Mouse (Mus musculus): ENCODE results near the gene Dbi. TPM values are rescaled to one million over a fixed set of nuclear protein-coding genes. Genes with fewer than 3 reads are reported as not detected.

Dbi gene
- polyA plus RNA-seq, 1 experiment from 2014 or later: 583 TPM

- H3K9ac ChIP-seq (replicated peaks; ENCODE audit: low read depth, low read length): no peak overlapping the region
- 9% methylated on average over 16 of the region's 16 CpGs for WGBS
- no peaks in the 10 kb centered on the region for H3K36me3 ChIP-seq (ENCODE audit: control insufficient read depth, insufficient read depth, low read length)
- ATAC-seq (ENCODE audit: insufficient number of reproducible peaks, insufficient read depth, low FRiP score, low read depth): no peak
- 0 out of 2 replicates have a peak, but pooled peaks cover 5% of the 10 kb centered on the region for H3K27me3 ChIP-seq (ENCODE audit: control insufficient read depth, insufficient read depth, low read length)
- H3K27ac ChIP-seq (ENCODE audit: low read length): no peak overlapping the region
- H3K4me2 ChIP-seq (replicated peaks; ENCODE audit: low read depth, low read length): peak overlapping the region; percentile 92
- H3K4me1 ChIP-seq (ENCODE audit: control insufficient read depth, insufficient read depth, low read length): peaks cover 11% of the 10 kb centered on the region; the same call in 1 of the 2 replicates
- H3K4me3 ChIP-seq (ENCODE audit: low read depth, low read length): peak overlapping the region; percentile 31
- H3K9me3 ChIP-seq (ENCODE audit: control insufficient read depth, low read depth, low read length): no peaks in the 10 kb centered on the region
Observed at GRCm38 (mm10) chr1:120072900-120073299, 48.0 kb downstream of the Dbi start.

DNA sequence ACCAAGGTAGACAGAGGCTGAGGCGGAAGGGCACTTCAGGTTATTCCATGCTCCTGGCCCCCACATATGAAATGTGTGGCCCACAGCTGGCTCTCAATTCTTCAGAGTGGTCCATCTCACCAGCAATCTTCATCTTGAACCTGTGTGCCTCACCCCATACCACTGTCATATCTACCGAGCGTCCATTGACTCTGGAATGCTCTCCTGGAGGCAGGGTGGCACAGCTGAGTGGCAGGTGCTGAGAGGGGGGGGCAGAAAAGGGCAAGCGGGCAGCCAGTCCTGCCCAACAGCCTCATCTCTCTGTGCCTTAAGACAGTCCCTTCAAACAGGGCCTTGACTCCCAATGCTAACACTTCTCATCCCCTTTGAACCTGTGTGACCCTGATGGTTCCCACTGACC, 49.7 kb downstream of the Dbi start:
- H3K27ac ChIP-seq (ENCODE audit: low read length): no peak overlapping the region
- H3K36me3 ChIP-seq (ENCODE audit: control insufficient read depth, insufficient read depth, low read length): no peaks in the 10 kb centered on the region
- no peak overlapping the region for H3K4me2 ChIP-seq (replicated peaks; ENCODE audit: low read depth, low read length)
- no peak overlapping the region for H3K9ac ChIP-seq (replicated peaks; ENCODE audit: low read depth, low read length)
- no peak for ATAC-seq (ENCODE audit: insufficient number of reproducible peaks, insufficient read depth, low FRiP score, low read depth)
- WGBS: 92% methylated on average over 4 of the region's 4 CpGs
- peaks cover 11% of the 10 kb centered on the region; the same call in 1 of the 2 replicates for H3K4me1 ChIP-seq (ENCODE audit: control insufficient read depth, insufficient read depth, low read length)
- no peak overlapping the region for H3K4me3 ChIP-seq (ENCODE audit: low read depth, low read length)
- H3K9me3 ChIP-seq (ENCODE audit: control insufficient read depth, low read depth, low read length): no peaks in the 10 kb centered on the region
- 0 out of 2 replicates have a peak, but pooled peaks cover 5% of the 10 kb centered on the region for H3K27me3 ChIP-seq (ENCODE audit: control insufficient read depth, insufficient read depth, low read length)

DNA sequence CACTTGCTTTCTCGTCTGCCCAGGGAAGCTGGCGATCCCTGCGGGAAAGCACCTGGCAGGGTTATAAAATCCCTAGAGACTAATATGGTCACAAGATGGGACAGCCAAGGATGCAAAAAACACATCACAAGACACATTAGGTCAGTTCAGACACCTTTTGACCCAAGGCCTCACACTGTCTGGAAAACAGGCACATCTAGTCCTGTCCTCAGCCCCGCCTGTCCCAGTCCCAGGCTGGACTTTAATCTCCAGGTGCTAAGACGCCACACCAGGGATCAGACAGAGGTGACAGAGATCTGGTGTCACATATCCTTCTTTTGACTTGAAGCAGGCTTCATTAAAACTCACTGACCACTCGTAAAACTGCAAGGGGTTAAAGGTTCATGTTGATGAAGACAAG, 50.7 kb downstream of the Dbi start:
- 0 out of 2 replicates have a peak, but pooled peaks cover 5% of the 10 kb centered on the region for H3K27me3 ChIP-seq (ENCODE audit: control insufficient read depth, insufficient read depth, low read length)
- no peak overlapping the region for H3K9ac ChIP-seq (replicated peaks; ENCODE audit: low read depth, low read length)
- H3K4me1 ChIP-seq (ENCODE audit: control insufficient read depth, insufficient read depth, low read length): peaks cover 11% of the 10 kb centered on the region; the same call in 1 of the 2 replicates
- WGBS: 62% methylated on average over 6 of the region's 6 CpGs
- H3K9me3 ChIP-seq (ENCODE audit: control insufficient read depth, low read depth, low read length): no peaks in the 10 kb centered on the region
- H3K4me3 ChIP-seq (ENCODE audit: low read depth, low read length): no peak overlapping the region
- no peak for ATAC-seq (ENCODE audit: insufficient number of reproducible peaks, insufficient read depth, low FRiP score, low read depth)
- no peak overlapping the region for H3K4me2 ChIP-seq (replicated peaks; ENCODE audit: low read depth, low read length)
- H3K36me3 ChIP-seq (ENCODE audit: control insufficient read depth, insufficient read depth, low read length): no peaks in the 10 kb centered on the region
- no peak overlapping the region for H3K27ac ChIP-seq (ENCODE audit: low read length)

- ATAC-seq (ENCODE audit: insufficient number of reproducible peaks, insufficient read depth, low FRiP score, low read depth): no peak
- Histone ChIP-seq H3K27ac (ENCODE audit: low read length) (no peak overlapping the region), H3K27me3 (ENCODE audit: control insufficient read depth, insufficient read depth, low read length) (0 out of 2 replicates have a peak, but pooled peaks cover 5% of the 10 kb centered on the region), H3K36me3 (ENCODE audit: control insufficient read depth, insufficient read depth, low read length) (no peaks in the 10 kb centered on the region), H3K4me2 (replicated peaks; ENCODE audit: low read depth, low read length) (no peak overlapping the region), H3K4me3 (ENCODE audit: low read depth, low read length) (no peak overlapping the region), H3K9ac (replicated peaks; ENCODE audit: low read depth, low read length) (no peak overlapping the region), H3K4me1 (ENCODE audit: control insufficient read depth, insufficient read depth, low read length) (peaks cover 9% of the 10 kb centered on the region; the same call in 1 of the 2 replicates), H3K9me3 (ENCODE audit: control insufficient read depth, low read depth, low read length) (no peaks in the 10 kb centered on the region)
- 82% methylated on average over 5 of the region's 5 CpGs for WGBS
Observed at GRCm38 (mm10) chr1:120069120-120069519, 51.8 kb downstream of the Dbi start.

GRCm38 (mm10) chr1:120066625-120067024, 54.3 kb downstream of the Dbi start:
- no peaks in the 10 kb centered on the region for H3K9me3 ChIP-seq (ENCODE audit: control insufficient read depth, low read depth, low read length)
- H3K4me2 ChIP-seq (replicated peaks; ENCODE audit: low read depth, low read length): no peak overlapping the region
- H3K36me3 ChIP-seq (ENCODE audit: control insufficient read depth, insufficient read depth, low read length): no peaks in the 10 kb centered on the region
- no peak overlapping the region for H3K9ac ChIP-seq (replicated peaks; ENCODE audit: low read depth, low read length)
- H3K4me1 ChIP-seq (ENCODE audit: control insufficient read depth, insufficient read depth, low read length): no peaks in the 10 kb centered on the region
- H3K27ac ChIP-seq (ENCODE audit: low read length): no peak overlapping the region
- H3K27me3 ChIP-seq (ENCODE audit: control insufficient read depth, insufficient read depth, low read length): no peaks in the 10 kb centered on the region
- no peak for ATAC-seq (ENCODE audit: insufficient number of reproducible peaks, insufficient read depth, low FRiP score, low read depth)
- WGBS: 84% methylated on average over 3 of the region's 3 CpGs
- no peak overlapping the region for H3K4me3 ChIP-seq (ENCODE audit: low read depth, low read length)

GRCm38 (mm10) chr1:120066159-120066558, 54.7 kb downstream of the Dbi start:
- WGBS: 73% methylated on average over 8 of the region's 8 CpGs
- Histone ChIP-seq H3K27ac (ENCODE audit: low read length) (no peak overlapping the region), H3K4me1 (ENCODE audit: control insufficient read depth, insufficient read depth, low read length) (no peaks in the 10 kb centered on the region), H3K9me3 (ENCODE audit: control insufficient read depth, low read depth, low read length) (no peaks in the 10 kb centered on the region), H3K36me3 (ENCODE audit: control insufficient read depth, insufficient read depth, low read length) (no peaks in the 10 kb centered on the region), H3K27me3 (ENCODE audit: control insufficient read depth, insufficient read depth, low read length) (no peaks in the 10 kb centered on the region), H3K4me3 (ENCODE audit: low read depth, low read length) (no peak overlapping the region), H3K9ac (replicated peaks; ENCODE audit: low read depth, low read length) (no peak overlapping the region), H3K4me2 (replicated peaks; ENCODE audit: low read depth, low read length) (no peak overlapping the region)
- ATAC-seq (ENCODE audit: insufficient number of reproducible peaks, insufficient read depth, low FRiP score, low read depth): no peak

GRCm38 (mm10) chr1:120064036-120064682, 56.7 kb downstream of the Dbi start:
- 93% methylated on average over 11 of the region's 11 CpGs for WGBS
- Histone ChIP-seq H3K4me3 (ENCODE audit: low read depth, low read length) (no peak overlapping the region), H3K9me3 (ENCODE audit: control insufficient read depth, low read depth, low read length) (no peaks in the 10 kb centered on the region), H3K9ac (replicated peaks; ENCODE audit: low read depth, low read length) (no peak overlapping the region), H3K36me3 (ENCODE audit: control insufficient read depth, insufficient read depth, low read length) (no peaks in the 10 kb centered on the region), H3K4me1 (ENCODE audit: control insufficient read depth, insufficient read depth, low read length) (no peaks in the 10 kb centered on the region), H3K4me2 (replicated peaks; ENCODE audit: low read depth, low read length) (no peak overlapping the region), H3K27me3 (ENCODE audit: control insufficient read depth, insufficient read depth, low read length) (no peaks in the 10 kb centered on the region), H3K27ac (ENCODE audit: low read length) (no peak overlapping the region)
- ATAC-seq (ENCODE audit: insufficient number of reproducible peaks, insufficient read depth, low FRiP score, low read depth): no peak

Measured in stomach, embryonic 14.5 days (tissue).